Mouse (Mus musculus) bone marrow, adult 2 months (tissue): Measurements from ENCODE around the gene Kctd14.

Source experiments
- CTCF ChIP-seq: fragments of 200-500 bp; IDR thresholded peaks from 2 replicates; pipeline ENCODE4 v1.5.1; 2011; ENCODE audit warnings: low read length, control low read depth; ENCODE audit not compliant: control insufficient read depth, insufficient read depth
- POLR2A ChIP-seq: fragments of 200-500 bp; IDR thresholded peaks from 2 replicates; pipeline ENCODE4 v1.6.1; 2011; ENCODE audit warnings: low read depth, mild to moderate bottlenecking, control low read depth, low read length, borderline replicate concordance; ENCODE audit not compliant: control insufficient read depth

DNA sequence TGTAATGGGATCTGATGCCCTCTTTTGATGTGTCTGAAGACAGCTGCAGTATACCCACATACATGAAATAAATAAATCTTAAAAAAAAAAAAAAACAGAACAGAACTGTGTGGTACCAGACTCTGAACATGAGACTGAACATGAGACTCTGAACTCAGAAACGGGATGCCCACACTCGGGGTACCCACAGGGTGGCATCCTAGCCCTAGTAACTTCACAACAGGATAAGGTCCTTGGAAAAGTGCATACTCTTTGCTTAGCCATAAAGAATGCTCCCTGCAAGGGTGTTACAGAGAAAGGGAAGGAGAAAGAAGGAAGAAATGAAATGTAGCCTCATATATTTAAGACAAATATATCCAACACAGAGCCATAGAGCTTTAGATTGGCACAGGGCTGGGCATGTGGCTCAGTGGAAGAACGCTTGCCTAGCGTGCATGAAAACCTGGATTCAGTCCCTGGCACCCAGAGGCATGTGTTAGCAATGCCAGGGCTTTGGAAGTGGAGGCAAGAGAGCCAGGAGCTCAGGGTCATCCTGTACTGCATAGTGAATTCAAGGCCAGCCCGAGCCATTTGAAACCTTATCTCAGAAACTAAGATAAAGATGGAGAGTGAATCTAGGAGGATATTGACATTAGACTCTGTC, 23.2 kb upstream of the Kctd14 start:
- 0 out of 2 replicates have a peak, but pooled peaks have one; percentile 17 for TF ChIP-seq CTCF
- no peak for TF ChIP-seq POLR2A
